Mouse (Mus musculus) mature B cell (primary cell): ENCODE measurements around the gene B3galt4.

Experiments
- in situ Hi-C: fragments of 300-500 bp; cut with MboI; formaldehyde crosslinking; loops from 2 replicates; pipeline ENCODE4 v1.14.3; 2019

The B3galt4 gene

DNA sequence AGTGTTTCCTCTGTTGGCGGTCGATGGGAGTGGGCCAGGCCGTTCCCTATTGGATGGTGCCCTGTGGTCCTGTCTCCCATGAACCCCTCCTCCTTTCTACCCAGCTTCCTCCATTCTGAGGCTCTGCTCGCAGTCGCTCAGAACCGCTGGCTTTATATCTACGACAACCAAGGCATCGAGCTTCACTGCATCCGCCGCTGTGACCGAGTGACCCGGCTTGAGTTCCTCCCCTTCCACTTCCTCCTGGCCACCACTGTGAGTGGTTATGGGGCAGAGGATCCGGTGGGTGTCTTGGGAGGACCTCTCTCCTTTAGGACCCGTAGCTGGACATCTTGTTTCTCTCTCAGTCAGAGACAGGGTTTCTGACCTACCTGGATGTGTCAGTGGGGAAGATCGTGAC, 7.8 kb downstream of the B3galt4 start:
- in situ Hi-C loops: no loop called here

DNA sequence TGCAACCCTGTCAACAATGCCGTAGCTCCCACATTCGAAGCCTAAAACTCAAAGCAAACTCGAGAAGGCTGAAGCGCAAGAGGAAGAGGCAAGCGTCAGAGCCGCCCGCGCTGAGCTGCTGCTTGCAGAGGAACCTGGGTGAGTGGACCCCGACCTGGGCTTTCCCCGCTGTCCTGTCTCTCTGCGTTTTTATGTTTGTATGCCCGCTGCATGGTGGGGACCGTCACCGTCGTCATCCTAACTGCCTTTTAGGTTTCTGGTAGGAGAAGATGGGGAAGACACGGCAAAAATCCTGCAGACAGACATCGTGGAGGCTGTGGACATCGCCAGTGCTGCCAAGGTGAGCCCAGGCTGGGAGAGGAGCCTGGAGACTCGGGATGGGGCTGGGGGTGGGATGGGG, 9.9 kb downstream of the B3galt4 start:
- in situ Hi-C loops: no loop called here

DNA sequence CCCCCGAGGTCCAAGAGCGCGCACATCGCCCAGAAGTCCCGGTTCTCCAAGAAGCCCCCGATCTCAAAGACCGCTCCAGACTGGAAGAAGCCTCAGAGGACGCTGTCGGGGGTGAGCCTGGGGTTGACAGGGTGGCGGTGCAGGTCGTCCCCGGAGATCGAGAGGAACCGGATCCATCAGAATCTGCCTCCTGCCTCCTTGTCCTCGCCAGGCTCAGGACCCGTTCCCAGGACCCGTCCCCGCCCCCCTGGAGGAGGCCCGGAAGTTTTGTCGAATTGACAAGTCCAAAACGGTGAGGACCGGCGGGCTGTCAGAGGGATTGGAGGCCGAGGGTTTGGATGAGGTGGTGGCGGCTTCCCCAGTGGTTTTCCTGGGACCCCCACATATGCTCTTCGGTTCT, 10.3 kb downstream of the B3galt4 start:
- in situ Hi-C loops: no loop called here

DNA sequence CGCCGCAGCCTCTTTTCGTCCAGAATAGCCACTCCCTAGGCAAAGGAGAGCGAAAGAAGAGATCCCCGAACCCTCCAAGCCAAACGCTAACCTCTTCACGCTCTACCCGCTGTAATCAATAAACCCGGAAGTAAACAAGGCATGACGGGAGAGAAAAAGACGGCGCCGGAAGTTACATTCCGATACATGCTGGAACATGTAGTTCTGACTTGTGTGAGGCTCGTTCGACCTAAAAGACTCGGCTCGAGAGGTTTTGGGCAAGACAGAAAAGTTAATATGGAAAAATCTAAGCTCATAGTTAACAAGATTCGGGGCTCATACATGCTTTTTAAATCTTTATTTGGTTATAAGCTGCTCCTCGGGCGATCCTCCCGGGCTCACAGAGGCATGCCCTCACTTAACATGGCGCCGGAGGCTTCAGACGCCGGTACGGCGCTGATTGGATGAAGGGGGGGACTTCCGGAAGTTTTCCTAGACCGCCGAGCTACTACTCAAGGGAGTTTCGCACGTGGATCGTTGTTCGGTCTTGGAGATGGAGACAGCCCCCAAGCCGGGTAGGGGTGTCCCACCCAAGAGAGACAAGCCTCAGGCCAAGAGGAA, 11.0 kb downstream of the B3galt4 start, which contains the start of the genes Pfdn6 and Wdr46:
Gene Pfdn6 (minus strand): TSS at position 138 of the 600 bp plus-strand sequence.
Gene Wdr46 (plus strand): TSS at position 455 of the 600 bp plus-strand sequence.
- in situ Hi-C loops: no loop called here

DNA sequence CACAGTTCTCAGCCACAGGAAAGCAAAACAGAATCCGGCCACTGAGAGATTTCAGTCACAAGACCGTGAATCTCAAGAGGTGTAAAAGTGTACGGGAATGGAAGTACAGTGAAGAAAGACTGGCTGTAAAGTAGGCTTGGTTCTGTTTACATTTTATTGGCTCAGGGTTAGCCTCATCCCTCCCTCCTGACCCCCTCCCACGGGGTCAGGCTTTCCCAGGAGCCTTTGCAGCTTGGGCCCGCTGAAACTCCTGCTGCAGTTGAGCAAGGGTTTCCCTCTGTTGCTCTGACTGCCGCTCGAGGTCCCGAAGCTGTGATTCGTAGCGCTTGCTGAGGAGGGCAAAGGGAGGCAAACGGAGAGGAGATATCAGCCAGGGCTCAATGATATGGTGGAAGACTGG, 12.5 kb downstream of the B3galt4 start:
- in situ Hi-C loops: no loop called here

DNA sequence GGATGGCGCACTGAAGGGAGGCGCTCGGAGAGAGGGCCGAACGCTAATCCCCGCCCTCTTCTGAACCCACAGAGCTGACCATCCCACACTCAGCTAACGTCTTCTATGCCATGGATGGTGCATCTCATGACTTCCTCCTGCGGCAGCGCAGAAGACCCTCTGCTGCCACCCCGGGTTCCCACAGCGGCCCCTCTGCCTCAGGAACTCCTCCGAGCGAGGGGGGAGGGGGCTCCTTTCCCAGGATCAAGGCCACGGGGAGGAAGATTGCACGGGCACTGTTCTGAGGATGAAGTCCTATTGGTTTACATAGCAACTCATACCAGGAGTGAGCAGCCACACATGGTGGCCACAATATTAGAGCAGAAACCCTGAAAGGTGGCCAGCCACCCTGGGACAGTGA, 14.3 kb downstream of the B3galt4 start:
- in situ Hi-C loops: no loop called here

DNA sequence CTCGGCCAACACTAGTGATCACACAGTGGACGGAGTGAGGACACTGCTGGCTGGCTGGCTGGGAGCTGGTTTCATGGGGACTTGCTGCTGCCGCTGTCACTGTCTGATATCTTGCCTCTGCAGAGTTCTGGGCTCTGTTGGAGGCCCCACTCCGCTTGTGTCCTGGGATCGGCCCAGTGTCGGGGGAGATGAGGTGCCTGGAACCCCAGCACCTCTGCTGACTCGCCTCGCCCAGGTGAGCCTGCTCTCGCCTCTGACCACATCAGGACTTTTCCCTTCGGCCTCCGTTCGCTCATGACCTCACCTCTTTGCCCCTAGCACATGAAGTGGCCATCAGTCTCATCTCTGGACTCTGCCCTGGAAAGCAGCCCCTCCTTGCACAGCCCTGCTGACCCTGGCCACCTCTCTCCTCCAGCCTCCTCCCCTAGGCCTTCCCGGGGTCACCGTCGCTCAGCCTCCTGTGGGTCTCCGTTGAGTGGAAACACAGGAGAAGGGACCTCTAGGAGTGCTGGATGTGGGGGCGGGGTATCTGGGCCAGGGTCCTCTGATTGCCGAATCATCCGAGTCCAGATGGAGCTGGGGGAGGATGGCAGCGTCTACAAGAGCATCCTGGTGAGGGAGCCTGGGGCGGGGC, 15.7 kb downstream of the B3galt4 start:
- in situ Hi-C loops: no loop called here

DNA sequence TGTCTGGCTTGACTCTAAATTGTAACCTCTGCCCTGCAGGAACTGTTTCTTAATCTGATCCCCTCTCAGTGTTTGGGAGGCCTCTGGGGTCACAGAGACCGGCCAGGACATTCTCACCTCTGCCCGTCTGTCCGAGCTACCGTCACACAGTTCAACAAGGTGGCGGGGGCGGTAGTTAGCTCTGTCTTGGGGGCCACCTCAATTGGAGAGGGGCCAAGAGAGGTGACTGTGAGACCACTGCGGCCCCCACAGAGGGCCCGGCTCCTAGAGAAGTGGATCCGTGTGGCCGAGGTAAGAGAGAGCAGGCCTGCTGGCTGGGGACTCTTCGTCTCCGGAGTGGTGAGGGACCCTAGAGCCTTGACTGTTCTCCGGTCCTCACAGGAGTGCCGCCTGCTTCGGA, 18.3 kb downstream of the B3galt4 start:
- in situ Hi-C loops: no loop called here

DNA sequence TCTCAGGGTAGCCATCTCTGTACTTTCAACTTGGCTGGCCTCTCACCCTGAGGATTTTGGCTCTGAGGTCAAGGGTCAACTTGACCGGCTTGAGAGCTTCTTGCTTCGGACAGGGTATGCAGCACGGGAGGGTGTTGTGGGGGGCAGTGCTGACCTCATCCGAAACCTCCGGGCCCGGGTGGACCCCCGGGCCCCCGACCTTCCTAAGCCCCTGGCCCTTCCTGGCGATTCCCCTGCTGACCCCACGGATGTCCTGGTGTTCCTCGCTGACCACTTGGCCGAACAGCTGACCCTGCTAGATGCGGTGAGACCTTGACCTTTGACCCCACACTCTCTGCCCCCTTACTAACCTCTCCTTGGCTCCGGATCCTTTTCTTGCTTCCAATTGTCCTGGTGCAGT, 18.8 kb downstream of the B3galt4 start:
- in situ Hi-C loops: no loop called here

DNA sequence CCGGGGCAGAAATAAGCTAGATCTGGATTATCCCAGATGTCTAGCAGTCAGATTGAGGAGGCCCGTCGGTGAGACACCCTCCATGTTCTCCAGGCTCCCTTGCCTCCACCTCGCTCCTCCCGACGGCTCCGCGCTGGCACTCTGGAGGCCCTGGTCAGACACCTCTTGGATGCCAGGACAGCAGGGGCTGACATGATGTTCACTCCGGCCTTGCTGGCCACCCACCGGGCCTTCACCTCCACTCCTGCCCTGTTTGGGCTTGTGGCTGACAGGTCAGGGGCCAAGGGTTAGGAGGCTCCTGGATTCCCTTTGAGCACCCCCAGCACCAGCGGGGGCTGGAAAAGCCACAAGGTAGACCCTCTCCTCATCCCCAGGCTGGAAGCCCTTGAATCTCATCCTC, 19.3 kb downstream of the B3galt4 start:
- in situ Hi-C loops: no loop called here

DNA sequence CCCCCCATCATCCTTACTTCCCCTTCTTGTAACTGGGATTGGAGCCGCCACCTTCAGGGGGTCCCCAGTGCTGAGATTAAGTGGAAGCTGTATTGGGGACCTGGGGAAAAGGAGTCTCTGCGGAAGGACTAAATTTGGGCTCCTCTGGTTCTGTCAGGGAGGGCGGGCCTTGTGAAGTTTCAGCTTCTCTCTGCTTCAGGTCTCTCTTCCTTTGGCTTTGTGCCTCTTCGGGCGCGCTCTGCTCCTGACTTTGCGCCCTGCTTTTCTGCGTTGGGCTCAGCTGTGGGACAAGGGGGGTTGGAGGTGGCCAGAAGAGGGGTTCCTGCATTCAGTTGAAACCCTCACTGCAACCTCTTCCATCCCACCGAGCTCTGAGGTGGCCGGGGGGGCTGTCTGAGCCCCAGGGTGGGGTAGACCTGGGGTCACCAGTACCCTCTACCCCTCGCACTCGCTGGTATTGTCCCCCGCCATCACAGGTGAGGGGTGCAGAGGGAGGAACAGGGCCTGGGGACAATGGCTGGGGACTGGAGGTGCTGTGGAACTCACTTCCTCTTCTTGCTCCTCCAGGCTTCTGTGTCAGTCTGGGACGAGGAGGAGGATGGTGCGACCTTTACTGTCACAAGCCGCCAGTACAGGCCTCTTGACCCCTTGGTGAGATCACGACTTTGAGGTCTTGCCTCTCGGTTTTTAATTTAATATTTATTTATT, 20.0 kb downstream of the B3galt4 start:
- in situ Hi-C loops: no loop called here

DNA sequence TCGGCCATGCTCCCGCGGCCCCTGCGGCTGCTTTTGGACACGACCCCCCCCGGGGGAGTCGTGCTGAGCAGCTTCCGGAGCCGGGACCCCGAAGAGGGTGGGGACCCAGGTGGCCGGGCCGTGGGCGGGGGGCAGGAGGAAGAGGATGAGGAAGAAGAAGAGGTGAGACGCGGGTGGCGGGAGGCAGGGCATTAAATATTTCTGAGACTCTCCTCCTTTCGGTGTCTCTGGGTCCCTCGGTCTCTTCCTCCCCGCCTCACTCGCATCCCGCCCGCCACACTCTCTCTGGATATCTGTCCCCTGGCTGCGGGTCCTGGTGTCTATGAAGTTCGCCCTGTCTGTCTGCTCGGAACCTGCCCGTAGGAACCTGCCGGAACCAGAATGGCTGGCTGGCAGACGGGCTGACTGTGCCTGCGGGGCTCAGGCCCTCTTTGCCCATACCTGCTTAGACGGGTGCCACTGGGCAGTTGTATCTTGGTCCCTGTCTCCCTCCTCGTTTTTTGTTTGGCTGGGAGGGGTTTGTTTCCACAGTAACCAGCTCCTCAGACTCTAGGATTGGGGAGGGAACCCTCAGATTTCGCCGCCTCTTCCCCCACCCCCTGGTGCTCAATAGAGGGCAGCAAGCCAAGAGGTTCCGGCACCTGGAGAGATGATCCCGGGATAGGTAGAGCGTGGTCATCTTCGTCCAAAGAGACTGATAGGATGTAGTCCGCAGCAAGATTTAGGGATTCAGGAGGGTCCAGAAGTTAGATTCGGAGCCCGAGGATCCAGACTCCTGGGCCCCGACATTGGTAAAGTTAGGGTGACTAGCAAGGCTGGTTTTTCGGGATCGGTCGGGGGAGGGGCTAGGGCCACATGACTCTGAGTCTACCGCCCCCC, 20.8 kb downstream of the B3galt4 start:
- in situ Hi-C loops: no loop called here

DNA sequence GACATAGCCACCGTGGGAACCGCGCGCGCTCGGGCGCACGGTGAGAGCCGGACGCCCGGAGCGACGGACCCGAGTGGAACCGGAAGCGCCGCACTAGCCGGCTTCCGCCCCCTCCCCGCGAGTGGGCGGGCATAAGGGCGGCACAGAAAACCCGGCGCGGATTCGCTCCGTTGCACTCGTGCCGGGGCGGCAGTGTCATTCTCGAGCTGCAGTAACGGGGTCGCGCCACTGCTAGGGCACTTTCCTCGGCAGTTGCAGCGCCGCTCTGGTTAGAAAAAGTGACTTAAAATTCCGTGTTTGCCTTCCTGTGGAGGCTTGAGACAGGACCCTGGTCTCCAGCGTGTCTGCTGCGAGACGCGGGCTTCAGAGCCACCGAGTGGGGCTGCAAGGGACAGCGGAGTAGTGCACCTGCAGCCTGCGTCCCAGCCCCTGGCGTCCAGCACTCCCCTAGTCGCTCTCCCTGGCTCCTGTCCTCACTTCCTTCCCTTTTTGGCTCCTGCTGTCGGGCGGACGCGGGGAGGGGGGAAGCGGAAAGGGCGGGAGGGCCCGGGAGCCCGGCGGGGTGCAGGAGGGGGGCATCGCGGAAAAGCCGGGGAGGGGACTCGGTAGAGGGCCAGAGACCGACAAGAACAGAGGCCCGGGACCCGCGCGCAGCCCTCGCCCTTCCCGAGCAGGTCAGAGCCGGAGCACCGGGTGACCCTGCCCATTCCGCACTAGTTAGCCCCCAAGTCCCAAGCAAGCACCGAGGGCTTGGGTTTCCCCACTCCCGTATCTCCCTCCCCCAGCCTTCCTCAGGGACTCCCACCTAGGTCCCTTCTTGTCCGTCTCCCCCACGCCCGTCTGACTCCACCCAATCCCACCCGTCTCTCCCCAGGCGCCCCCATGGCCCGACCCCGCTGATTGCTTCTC, 21.7 kb downstream of the B3galt4 start, which contains the start of gene Rgl2:
Gene Rgl2 (plus strand): TSS at position 173 of the 909 bp plus-strand sequence.
- in situ Hi-C loops: no loop called here

DNA sequence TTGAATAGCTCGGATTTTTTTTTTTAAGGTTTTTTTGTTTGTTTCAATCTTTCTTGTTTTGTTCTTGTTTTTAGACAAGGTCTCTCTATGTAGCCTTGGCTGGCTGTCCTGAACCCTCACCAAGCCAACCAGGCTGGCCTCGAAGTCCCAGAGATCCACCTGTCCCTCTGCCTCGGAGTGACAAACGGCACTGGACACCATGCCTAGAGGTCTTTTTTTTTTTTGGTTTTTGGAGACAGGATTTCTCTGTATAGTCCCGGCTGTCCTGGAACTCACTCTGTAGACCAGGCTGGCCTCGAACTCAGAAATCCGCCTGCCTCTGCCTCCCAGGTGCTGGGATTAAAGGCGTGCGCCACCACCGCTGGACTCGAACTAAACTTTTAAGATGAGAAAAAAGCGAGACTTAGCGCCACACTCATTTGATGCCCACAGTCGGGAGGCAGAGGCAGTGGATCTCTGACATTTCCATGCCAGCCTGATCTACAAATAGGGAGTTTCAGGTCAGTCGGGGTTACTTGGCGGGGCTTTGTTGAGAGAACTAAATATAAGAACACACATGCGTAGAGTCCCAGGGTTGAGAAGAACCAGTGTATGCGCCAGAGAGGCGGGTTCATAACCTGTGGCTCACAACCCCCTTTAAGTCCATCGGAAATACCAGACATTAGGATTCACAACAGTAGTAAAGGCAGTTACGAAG, 22.9 kb downstream of the B3galt4 start:
- in situ Hi-C loops: no loop called here

DNA sequence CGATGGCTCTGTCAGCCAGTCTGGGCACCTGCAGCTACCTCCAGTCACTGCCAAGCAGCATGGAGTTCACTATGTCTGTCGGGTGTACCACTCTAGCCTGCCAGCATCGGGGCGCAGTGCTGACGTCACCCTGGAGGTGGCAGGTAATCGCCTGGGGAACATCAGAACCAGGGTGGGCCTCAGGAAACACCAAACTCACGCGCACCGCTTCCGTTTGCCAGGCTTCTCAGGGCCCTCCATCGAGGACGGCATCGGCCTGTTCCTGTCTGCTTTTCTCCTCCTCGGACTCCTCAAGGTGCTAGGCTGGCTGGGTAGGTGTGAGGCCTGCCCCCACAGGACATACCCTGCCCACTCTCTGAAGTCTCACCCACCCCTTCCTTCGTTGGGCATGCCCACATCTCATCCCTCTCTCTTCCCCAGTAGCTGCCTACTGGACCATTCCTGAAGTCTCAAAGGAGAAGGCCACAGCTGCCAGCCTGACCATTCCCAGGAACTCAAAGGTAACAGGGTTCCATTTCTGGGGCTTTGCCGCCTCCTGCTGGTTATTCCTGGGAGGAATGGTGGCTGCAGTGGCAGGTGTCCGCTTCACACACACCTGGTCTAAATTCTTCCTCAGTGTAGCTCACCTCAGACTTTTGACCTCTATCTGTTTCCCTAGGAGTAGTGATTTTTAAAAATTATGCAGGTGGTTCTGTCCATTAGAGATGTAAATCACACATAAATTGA, 24.9 kb downstream of the B3galt4 start:
- in situ Hi-C loops: no loop called here

DNA sequence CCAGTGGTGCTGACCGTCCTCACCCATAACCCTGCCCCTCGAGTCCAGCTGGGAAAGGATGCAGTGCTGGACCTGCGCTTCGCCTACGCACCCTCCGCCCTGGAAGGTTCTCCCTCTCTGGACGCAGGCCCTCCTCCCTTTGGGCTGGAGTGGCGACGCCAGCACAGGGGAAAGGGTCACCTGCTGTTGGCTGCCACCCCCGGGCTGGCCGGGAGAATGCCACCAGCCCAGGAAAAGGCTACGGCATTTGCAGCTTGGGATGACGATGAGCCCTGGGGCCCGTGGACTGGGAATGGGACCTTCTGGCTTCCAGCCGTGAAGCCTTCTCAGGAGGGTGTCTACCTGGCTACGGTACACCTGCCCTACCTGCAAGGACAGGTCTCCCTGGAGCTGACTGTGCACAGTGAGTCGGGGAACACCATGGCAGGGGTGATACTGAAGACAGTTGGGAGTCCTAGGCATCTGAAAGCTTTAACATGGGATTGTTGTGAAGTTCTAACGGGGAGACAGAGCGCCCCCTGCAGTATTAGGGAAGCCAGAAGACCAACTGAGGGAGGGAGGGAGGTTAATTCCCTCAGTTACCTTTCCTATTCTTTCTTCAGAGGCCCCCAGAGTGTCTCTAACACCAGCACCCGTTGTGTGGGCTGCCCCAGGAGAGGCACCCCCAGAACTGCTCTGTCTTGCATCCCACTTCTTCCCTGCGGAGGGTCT, 25.7 kb downstream of the B3galt4 start:
- in situ Hi-C loops: no loop called here

DNA sequence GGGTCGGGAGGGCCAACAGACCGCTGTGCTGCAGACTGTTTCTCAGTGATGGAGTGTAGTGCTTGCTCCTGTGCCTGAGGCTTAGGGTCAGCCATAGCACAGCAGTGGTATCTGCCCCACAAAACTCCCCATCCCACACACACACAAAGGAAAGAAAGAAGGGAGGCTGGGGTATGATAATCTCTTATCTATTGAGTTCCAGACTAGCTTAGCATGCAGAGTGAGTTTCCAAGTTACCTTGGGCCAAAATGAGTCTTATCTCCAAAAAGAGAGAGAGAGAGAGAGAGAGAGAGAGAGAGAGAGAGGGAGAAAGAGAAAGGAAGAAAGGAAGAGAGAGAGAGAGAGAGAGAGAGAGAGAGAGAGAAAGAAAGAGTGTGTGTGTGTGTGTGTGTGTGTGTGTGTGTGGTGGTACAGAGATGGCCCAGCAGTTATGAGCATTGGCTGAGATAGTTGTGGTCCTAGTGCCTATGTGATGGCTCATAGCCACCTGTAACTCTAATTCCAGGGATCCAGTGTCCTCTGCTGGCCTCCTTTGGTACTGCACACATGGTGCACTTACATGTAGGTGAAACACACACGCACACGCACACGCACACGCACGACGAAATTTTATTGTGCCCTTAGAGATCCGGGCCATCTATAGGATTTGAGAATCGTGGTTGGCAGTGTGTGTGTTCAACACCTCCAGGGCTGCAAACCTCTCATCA, 26.6 kb downstream of the B3galt4 start:
- in situ Hi-C loops: no loop called here

DNA sequence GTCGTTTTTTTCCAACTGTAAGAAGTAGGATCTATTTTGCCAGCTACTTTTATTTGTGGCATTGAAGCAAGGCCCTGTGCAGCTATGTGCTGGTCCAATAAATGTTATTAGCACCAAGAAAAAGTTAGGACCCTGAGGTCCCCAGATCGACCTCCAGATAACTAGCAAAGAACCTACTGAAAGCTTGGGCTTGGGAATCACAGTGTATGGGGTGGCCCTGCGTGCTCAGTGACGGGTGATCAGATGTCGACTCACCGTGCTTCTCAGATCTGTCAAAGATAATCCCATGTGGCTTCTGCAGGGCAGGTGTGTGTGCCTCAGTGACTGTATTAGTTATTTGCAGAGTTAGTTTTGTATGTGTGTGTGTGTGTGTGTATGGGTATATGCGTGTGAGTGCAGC, 29.9 kb downstream of the B3galt4 start:
- in situ Hi-C loops: no loop called here
